Mouse (Mus musculus) cerebellum, adult 8-10 months (tissue): ENCODE measurements at regions not wholly inside any gene's neighbourhood (a gene's known extent, or its start where the extent isn't known, plus 50 kb on each side); places are given as distances from the start of the nearest gene placed in this dataset.

Experiments used
- DNase-seq: peaks from one replicate; pipeline ENCODE4 v3.0.0; 2022

- DNase-seq = no peak
These were observed 474.2 kb upstream of the A1bg start for GRCm38 (mm10) chr15:61397061-61397460.

GRCm38 (mm10) chr15:61395296-61395826 is 472.5 kb upstream of the A1bg start:
- DNase-seq = no peak

- no peak for DNase-seq
These were observed 457.9 kb upstream of the A1bg start for GRCm38 (mm10) chr15:61380666-61381065.

- no peak for DNase-seq
These were observed 443.5 kb upstream of the A1bg start for GRCm38 (mm10) chr15:61366276-61366675.

- DNase-seq = no peak
These were observed 442.7 kb upstream of the A1bg start for GRCm38 (mm10) chr15:61365511-61365910.

- DNase-seq = no peak
These were observed 441.6 kb upstream of the A1bg start for GRCm38 (mm10) chr15:61364461-61364860.

GRCm38 (mm10) chr15:61361254-61361653 is 438.4 kb upstream of the A1bg start:
- DNase-seq = no peak

GRCm38 (mm10) chr15:61355344-61355743 is 432.5 kb upstream of the A1bg start:
- no peak for DNase-seq

- no peak for DNase-seq
These were observed 429.0 kb upstream of the A1bg start for GRCm38 (mm10) chr15:61351729-61352342.

GRCm38 (mm10) chr15:61345101-61345500 is 422.3 kb upstream of the A1bg start:
- DNase-seq = no peak

GRCm38 (mm10) chr15:61342618-61343017 is 419.8 kb upstream of the A1bg start:
- no peak for DNase-seq

GRCm38 (mm10) chr15:61327925-61328324 is 405.1 kb upstream of the A1bg start:
- no peak for DNase-seq

GRCm38 (mm10) chr15:61322243-61322642 is 399.4 kb upstream of the A1bg start:
- DNase-seq = no peak

- no peak for DNase-seq
These were observed 386.8 kb upstream of the A1bg start for GRCm38 (mm10) chr15:61309452-61310165.

- DNase-seq = no peak
These were observed 386.1 kb upstream of the A1bg start for GRCm38 (mm10) chr15:61308936-61309335.

GRCm38 (mm10) chr15:61304546-61304945 is 381.7 kb upstream of the A1bg start:
- DNase-seq = no peak

- no peak for DNase-seq
These were observed 377.0 kb upstream of the A1bg start for GRCm38 (mm10) chr15:61299796-61300195.

- no peak for DNase-seq
These were observed 374.8 kb upstream of the A1bg start for GRCm38 (mm10) chr15:61297447-61298208.

- DNase-seq = no peak
These were observed 371.8 kb upstream of the A1bg start for GRCm38 (mm10) chr15:61294616-61295015.

- no peak for DNase-seq
These were observed 371.3 kb upstream of the A1bg start for GRCm38 (mm10) chr15:61294131-61294530.

- no peak for DNase-seq
These were observed 346.0 kb upstream of the A1bg start for GRCm38 (mm10) chr15:61268766-61269165.

- no peak for DNase-seq
These were observed 336.2 kb upstream of the A1bg start for GRCm38 (mm10) chr15:61259047-61259446.

- no peak for DNase-seq
These were observed 321.7 kb upstream of the A1bg start for GRCm38 (mm10) chr15:61244511-61244910.
